In the genomic region with DNA sequence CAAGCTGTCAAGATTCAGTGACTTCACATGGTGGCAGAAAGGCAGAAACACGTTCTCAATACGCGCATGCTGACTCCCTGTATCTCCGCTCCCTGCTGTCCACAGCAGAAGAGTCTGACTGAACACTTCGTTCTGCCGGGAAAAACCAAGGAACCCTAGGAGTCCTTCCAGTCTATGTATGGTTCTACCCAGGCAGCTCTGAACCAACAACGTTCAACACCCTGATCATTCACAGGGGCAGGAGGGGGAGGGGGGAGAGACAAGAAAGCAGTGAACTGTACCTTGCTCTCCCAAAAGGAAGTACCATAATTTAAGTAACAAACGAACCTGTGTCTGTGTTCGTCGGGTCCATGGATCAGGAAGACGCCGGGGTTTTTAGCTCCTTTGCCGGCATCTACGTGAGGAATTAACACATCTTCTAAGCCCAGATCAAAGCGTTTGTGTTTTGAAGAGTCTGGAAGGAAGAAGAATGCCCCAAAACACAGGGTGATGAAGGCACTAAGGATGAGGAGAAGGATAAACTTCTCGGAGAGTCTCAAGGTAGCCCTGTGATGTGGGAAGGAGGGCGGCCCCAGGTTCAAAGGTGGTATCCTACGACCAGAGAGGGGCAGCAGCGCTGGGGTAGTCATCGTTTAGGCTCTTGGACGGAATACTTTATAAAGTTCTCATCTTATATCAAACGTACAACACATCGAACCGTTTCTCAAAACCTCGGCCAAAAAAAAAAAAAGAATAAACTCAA, we compare ENCODE assay signal across 8 mouse cellular contexts. TPM values are rescaled to one million over a fixed set of nuclear protein-coding genes. Genes with fewer than 3 reads are reported as not detected.
A peak's percentile ranks its signal among the peaks of the same experiment; 100 is the strongest.
DNase-seq lines count a peak whose midpoint lies in the region; ATAC-seq and TF ChIP-seq lines count a peak whose summit lies in the region.

No protein-coding gene starts in this region.

- no peak for TF ChIP-seq POLR2A in myocyte (IDR thresholded peaks at IDR 0.05; ENCODE audit: insufficient read length, low read depth)

- peaks cover 29% of the 10 kb centered on the region for H3K4me1 ChIP-seq in heart, postnatal 0 days (ENCODE audit: control insufficient read depth, insufficient read depth)
- H3K4me1 ChIP-seq in limb, embryonic 13.5 days = peaks cover 39% of the 10 kb centered on the region

- H3K27me3 ChIP-seq in heart, postnatal 0 days (ENCODE audit: control insufficient read depth, insufficient read depth, low read length) = no peaks in the 10 kb centered on the region
- no peaks in the 10 kb centered on the region for H3K27me3 ChIP-seq in limb, embryonic 13.5 days
- H3K27me3 ChIP-seq in myocyte (ENCODE audit: control insufficient read depth, insufficient read depth, insufficient read length) = no peaks in the 10 kb centered on the region

- peak overlapping the region; percentile 98 for H3K27ac ChIP-seq in heart, postnatal 0 days (ENCODE audit: low read depth)
- H3K27ac ChIP-seq in limb, embryonic 13.5 days = no peak overlapping the region

- TF ChIP-seq CTCF in heart, postnatal 0 days (IDR thresholded peaks at IDR 0.05; ENCODE audit: low read depth) = no peak

- peak overlapping the region; percentile 71 for H3K4me2 ChIP-seq in heart, postnatal 0 days (ENCODE audit: low read depth, low read length)
- H3K4me2 ChIP-seq in limb, embryonic 13.5 days (replicated peaks) = peak overlapping the region; percentile 93
- peak overlapping the region; percentile 80 for H3K4me2 ChIP-seq in myocyte (ENCODE audit: low read depth)

- peak overlapping the region; percentile 97 for H3ac ChIP-seq in myocyte (ENCODE audit: control insufficient read depth, insufficient read length)

- H3K36me3 ChIP-seq in heart, postnatal 0 days (replicated peaks; ENCODE audit: control insufficient read depth, insufficient read depth, low read length) = no peaks in the 10 kb centered on the region
- H3K36me3 ChIP-seq in limb, embryonic 13.5 days = no peaks in the 10 kb centered on the region
- no peaks in the 10 kb centered on the region for H3K36me3 ChIP-seq in myocyte (ENCODE audit: control insufficient read depth, insufficient read depth)

- WGBS in heart, postnatal 0 days = 0% methylated on average over 25 of the region's 25 CpGs
- under 1% methylated on average over 25 of the region's 25 CpGs for WGBS in limb, embryonic 13.5 days

- H3K79me2 ChIP-seq in myocyte (ENCODE audit: control insufficient read depth, insufficient read depth) = peaks cover 54% of the 10 kb centered on the region

- peak overlapping the region; percentile 95 for H3K9ac ChIP-seq in heart, postnatal 0 days (replicated peaks; ENCODE audit: low read depth, low read length)
- peak overlapping the region; percentile 94 for H3K9ac ChIP-seq in limb, embryonic 13.5 days

- H3K9me3 ChIP-seq in heart, postnatal 0 days (replicated peaks; ENCODE audit: control insufficient read depth, low read length) = no peaks in the 10 kb centered on the region
- H3K9me3 ChIP-seq in limb, embryonic 13.5 days = no peaks in the 10 kb centered on the region

- DNase-seq in layer of hippocampus, adult 11-12 months (ENCODE audit: low spot score) = peak; percentile 23
- no peak for DNase-seq in layer of hippocampus, postnatal 25 days (ENCODE audit: extremely low spot score in 1 of 2, low spot score in 1 of 2)
- DNase-seq in Muller cell, postnatal 12 days (ENCODE audit: inconsistent ontology term) = peak; percentile 42
- peak; percentile 46 for DNase-seq in embryo, embryonic 9.5 days (ENCODE audit: extremely low spot score)
- DNase-seq in heart, postnatal 0 days (ENCODE audit: low spot score) = peak; percentile 51

- no peak for TF ChIP-seq EP300 in heart, postnatal 0 days (IDR thresholded peaks at IDR 0.05; ENCODE audit: low read depth)

- peak overlapping the region; percentile 85 for H3K4me3 ChIP-seq in heart, postnatal 0 days (ENCODE audit: low read depth, low read length)
- H3K4me3 ChIP-seq in limb, embryonic 13.5 days = peak overlapping the region; percentile 85
- peak overlapping the region; percentile 66 for H3K4me3 ChIP-seq in myocyte

- ATAC-seq in heart, postnatal 0 days (ENCODE audit: insufficient read depth, low read depth) = no peak
- ATAC-seq in limb, embryonic 13.5 days (ENCODE audit: low FRiP score, low read depth) = no peak
- no peak; the same call in 1 of the 2 replicates for ATAC-seq in monocyte, adult 5-6 weeks (replicated peaks; ENCODE audit: insufficient number of reproducible peaks, low FRiP score, low TSS enrichment, poor library complexity, severe bottlenecking)

TF ChIP-seq in myocyte, 11 proteins besides CTCF, POLR2A, EP300 and RAD21:
- TF ChIP-seq TCF12 (IDR thresholded peaks at IDR 0.05; ENCODE audit: insufficient read depth, poor library complexity, severe bottlenecking) (no peak), MYOG (IDR thresholded peaks at IDR 0.05; ENCODE audit: control insufficient read depth in 1 of 3, insufficient read depth in 1 of 3, insufficient read length in 2 of 3, low read depth in 2 of 3) (no peak), TCF3 (IDR thresholded peaks at IDR 0.05; ENCODE audit: insufficient read length, low read depth) (no peak)

RNA-seq across cellular contexts. Expression of a gene that starts 0.9 kb away (rescaled TPM):
- 100 to 1,000 TPM; 122 to 141 TPM for total RNA-seq in layer of hippocampus, postnatal 25 days (2021)
- 16.8 and 17.7 TPM in 2 replicates for total RNA-seq in heart, postnatal 0 days (2014; rRNA removed; ENCODE audit: low replicate concordance)
- 35.0 and 39.8 TPM in 2 replicates for polyA plus RNA-seq in heart, postnatal 0 days (2015; fragmentation: Nextera tagmentation; extraction: Ambion mirVana)
- polyA plus RNA-seq in limb, embryonic 13.5 days (2015; fragmentation: Nextera tagmentation; extraction: Ambion mirVana) = 70.0 and 73.1 TPM in 2 replicates
- 4.9 TPM for polyA plus RNA-seq in myocyte (2012; fragmentation: generic; extraction: Trizol)
- total RNA-seq in monocyte, adult 5-6 weeks (2017) = 56.4 to 88.2 TPM (median 78.2 TPM) in 3 replicates

Comparison
In these comparisons a context has a peak if more than half of its experiments do, and no peak if none do; other contexts are left out.
1. DNase-seq: peak in layer of hippocampus, adult 11-12 months (single experiment), Muller cell, postnatal 12 days (single experiment), embryo, embryonic 9.5 days (single experiment) and heart, postnatal 0 days (single experiment); none in layer of hippocampus, postnatal 25 days (0 of 2).
2. Peak in every context shown above with its lines, with median percentiles within 50 percentile points of each other: H3K4me2 ChIP-seq and H3K4me3 ChIP-seq.